Mouse (Mus musculus): ENCODE measurements around the gene Hs6st3.

The Hs6st3 gene

DNA sequence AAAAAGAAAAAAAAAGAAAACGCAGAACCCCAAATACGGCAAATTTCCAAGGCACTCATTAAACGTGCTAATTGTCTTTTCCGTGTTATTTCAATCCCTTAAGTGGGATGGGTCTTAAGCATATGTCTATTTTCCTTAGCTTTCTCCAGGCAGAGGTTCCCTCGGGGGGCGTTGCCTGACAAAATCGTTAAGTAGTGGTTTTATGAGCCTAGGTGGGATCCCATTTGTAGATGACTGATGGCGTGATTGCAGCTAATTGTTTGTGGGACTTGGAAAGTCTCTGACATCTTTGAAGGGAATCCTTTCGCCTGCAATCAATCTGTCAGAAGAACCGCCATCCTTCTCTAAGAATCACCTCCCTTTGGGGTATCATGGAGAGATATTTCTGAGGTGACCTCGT, 662.7 kb downstream of the Hs6st3 start:
- no peak for DNase-seq (ENCODE audit: low spot score)

GRCm38 (mm10) chr14:119813898-119814297, 675.8 kb downstream of the Hs6st3 start:
- DNase-seq (ENCODE audit: low spot score): no peak

GRCm38 (mm10) chr14:119815616-119816015, 677.5 kb downstream of the Hs6st3 start:
- DNase-seq (ENCODE audit: low spot score): no peak

GRCm38 (mm10) chr14:119820562-119820961, 682.4 kb downstream of the Hs6st3 start:
- no peak for DNase-seq (ENCODE audit: low spot score)

GRCm38 (mm10) chr14:119831165-119832011, 693.2 kb downstream of the Hs6st3 start:
- no peak for DNase-seq (ENCODE audit: low spot score)

DNA sequence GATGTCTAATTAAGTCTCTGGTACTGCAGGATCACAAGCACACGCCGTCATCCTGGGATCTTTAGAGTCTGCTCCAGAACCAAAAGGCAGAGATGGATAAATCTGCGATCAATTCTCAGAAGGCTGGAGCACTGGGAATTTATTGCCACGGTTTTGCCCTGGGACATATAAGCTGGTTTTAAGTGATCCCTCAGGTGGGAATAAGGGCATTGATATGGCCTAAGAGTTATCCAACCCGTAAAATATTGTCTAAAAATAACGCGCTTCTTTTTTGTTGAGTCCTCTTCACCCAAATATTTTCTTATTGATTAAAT, 693.8 kb downstream of the Hs6st3 start:
- DNase-seq (ENCODE audit: low spot score): no peak

- DNase-seq (ENCODE audit: low spot score): peak; percentile 36
Observed at GRCm38 (mm10) chr14:119832940-119833339, 694.8 kb downstream of the Hs6st3 start.

DNA sequence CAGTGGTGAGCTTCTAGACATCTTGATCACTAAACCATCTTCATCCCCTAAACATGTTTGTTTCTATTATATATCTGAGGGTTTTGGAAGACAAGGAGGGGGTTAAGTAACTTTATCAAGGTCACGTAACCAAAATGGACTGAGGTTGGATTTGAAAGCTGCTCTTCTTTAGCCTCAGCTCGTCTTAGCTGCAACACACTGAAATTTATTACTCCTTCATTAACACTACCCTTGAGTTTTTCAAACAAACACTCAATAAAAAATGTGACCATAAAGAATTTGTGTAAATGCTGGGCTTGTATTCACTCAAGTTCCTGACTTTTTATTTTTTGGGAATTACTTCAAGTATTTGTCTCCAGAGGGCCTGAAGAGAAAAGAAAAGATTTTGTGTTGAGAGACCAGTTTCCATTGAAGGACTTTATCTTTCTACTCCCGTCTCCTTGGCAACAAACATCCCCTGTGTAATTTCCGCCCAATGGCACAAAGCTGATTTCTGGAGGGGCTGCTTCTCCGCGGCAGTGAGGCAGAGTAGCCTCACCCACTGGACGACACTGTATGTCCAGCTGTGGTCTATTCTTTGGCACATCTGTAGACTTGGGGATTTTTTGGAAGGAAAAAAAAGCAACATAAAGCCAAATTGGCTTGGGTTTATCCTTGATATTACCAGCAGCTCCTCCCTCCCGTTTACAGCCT, 696.0 kb downstream of the Hs6st3 start:
- no peak for DNase-seq (ENCODE audit: low spot score)

- no peak for DNase-seq (ENCODE audit: low spot score)
Observed at GRCm38 (mm10) chr14:119836051-119836450, 697.9 kb downstream of the Hs6st3 start.

DNA sequence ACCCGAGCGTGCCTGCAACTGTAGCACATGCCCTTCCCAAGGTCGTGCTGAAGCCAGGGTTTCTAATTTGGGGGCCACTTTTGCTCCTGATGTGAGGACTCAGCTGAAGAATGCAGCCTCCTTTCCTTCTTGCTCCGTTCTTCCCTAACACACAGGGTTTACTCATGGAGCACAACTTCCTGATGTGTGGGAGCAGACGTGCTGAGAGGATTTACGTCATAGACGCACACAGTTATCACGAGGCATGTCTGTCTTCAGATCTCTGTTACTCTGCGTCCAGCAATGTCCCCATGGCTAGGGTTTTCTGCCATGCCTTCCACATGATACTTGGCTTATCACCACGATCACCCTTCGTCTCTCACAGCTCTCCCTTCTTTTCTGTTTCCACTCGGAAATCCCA, 709.4 kb downstream of the Hs6st3 start:
- DNase-seq (ENCODE audit: low spot score): no peak

DNA sequence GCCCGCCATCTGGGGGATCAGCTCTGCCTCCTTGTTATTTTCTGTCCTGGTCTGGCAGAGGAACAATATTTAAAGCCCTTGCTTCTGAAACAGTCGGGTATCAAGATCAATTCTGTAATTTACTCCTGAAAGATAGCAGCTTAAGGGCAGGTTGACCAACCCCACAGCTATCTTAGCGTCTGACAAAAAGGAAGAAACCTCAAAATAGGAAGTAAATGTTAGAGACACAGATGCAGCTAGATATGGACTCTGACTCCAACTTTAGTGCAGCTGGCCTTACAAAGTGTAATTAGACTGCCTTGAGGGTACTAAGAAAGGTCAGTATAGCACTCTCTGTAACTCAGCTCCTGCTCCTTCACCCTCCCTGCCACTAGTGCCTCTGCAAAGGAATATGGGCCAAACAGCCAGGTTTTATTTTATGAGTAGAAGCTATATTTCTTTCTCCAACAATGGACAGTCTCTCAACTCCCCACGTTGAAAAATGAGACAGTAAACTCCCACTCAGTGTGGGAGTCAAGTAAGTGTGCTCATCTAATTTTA, 710.7 kb downstream of the Hs6st3 start:
- no peak for DNase-seq (ENCODE audit: low spot score)

GRCm38 (mm10) chr14:119849338-119849737, 711.2 kb downstream of the Hs6st3 start:
- DNase-seq (ENCODE audit: low spot score): no peak

DNA sequence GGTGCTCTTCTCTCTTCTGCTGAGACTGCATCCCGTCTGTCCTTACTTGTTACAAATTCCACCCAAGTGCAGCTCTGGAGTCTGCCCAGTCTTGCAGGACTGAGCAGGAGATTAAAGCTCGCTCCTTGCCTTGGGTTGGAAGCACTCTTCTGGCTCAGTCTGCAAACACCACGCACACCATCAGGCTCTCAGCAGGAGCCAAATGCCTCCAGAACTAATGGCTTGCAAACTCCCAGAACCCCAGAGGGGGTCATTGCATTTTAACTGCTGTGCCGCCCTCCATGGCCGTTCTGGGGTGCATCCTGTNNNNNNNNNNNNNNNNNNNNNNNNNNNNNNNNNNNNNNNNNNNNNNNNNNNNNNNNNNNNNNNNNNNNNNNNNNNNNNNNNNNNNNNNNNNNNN, 714.0 kb downstream of the Hs6st3 start:
- DNase-seq (ENCODE audit: low spot score): no peak

DNA sequence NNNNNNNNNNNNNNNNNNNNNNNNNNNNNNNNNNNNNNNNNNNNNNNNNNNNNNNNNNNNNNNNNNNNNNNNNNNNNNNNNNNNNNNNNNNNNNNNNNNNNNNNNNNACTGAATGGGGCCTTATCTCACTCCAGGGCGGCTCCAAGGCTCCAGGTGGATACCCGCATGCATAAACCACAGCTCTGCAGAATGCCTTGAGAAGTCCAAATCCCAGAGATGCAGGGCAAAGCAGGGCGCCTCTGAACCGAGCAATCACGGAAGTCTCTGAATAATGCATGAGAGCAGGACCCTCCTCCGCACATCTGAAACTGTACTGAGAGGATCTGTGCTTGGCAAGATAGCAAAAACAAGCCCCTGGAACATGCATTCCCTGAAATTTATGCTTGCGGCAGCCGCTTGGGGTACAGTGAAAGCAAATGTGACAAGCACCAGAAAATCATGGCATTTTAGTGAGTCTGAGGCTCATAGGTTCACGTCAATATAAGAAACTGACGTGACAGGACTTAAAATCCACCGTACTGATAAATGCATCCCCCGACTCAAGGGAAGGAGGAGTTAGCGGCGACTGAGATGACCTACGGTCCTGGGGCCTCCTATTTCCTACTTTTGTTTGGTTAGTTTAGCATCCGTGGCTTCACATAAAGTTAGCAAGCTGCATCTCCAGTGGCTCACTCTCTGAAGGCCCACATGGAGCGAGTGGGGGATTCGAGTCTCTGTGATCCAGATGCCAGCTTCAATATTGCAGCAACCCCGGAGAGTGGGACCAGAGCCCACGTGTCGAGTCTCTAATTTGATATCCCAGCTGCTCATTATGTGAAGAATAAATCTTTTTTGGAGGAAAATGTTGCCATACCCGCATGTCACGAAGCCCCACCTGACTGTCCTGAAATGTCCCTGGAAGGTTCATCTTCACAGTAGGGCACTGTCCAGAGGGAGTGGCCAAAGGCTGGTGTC, 719.5 kb downstream of the Hs6st3 start:
- DNase-seq (ENCODE audit: low spot score): no peak

DNA sequence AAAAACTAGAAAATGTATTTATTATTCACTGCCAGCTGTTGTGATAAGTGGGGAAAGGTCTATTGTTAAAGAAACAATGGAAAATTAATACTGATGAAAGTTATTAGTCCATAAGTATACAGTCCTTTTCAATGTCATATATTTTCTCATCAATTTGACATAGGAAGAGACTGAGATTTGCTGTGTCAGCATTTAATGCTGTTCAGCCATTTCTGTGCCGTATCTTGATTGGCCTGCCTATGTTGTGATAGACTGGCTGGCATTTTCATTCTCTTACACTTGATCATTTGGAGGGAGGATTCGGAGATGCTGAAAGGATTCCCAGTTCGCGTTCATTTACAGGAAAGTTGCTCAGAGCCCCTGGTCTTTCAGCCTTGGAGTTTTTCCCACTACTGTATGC, 735.5 kb downstream of the Hs6st3 start:
- no peak for DNase-seq (ENCODE audit: low spot score)

GRCm38 (mm10) chr14:119892922-119893321, 754.8 kb downstream of the Hs6st3 start:
- no peak for DNase-seq (ENCODE audit: low spot score)

DNA sequence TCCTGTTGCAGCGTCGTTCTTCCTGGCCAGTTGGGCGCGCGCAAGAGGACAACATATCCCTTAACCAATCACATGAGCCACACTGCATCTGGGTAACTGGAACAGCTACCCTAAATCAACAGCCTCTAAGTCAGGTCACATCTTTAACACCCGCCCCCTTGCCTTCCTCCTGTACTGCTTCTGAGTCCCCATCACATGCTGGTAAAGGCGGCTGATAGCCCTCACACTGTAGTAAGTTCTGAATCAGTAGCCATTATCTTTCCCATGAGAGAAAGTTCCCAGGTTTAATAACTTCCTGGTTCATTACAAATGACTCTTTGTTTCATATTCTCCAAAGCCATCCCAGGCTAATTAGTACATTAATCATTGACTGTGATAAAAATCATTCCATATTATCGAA, 757.0 kb downstream of the Hs6st3 start:
- no peak for DNase-seq (ENCODE audit: low spot score)

- DNase-seq (ENCODE audit: low spot score): peak; percentile 62
Observed at GRCm38 (mm10) chr14:119895765-119896465, 757.8 kb downstream of the Hs6st3 start.

GRCm38 (mm10) chr14:119902486-119902885, 764.3 kb downstream of the Hs6st3 start:
- DNase-seq (ENCODE audit: low spot score): no peak

DNA sequence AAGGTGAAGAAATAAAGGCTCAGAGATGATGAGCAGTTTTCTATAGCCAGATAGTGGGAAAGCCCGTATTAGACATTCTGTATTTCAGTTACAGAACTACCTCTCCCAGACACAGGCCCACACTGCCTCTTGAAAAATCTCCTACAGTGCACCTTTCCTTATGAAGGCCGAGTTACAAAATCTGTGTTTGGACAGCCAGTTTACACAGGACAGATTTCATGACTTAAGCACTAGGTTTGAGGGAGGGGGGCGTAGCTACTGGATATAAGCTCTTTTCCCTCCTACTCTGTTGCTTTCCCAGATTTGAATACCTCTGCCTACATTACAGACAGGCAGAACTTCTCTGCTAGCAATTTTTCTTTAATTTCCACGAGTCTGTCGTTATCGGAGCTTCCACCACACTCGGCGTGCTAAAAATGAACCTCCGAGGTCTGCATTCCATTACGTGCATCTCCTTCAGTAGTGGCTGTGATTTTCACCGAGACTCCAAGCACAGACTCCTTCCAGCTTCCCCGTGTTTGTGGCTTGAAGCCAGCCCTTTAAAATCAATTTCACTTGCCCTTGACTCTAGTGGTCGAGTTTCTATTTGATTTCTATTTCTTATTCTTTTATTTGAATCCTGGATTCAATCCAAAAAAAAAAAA, 770.0 kb downstream of the Hs6st3 start:
- DNase-seq (ENCODE audit: low spot score): no peak

GRCm38 (mm10) chr14:119914508-119914907, 776.4 kb downstream of the Hs6st3 start:
- no peak for DNase-seq (ENCODE audit: low spot score)

Measured in MN1 (cell line).